In genomic region chr6:87547431-87547830, GRCm38 (mm10) we compare ENCODE assay signal across 22 mouse cellular contexts. TPM values are rescaled to one million over a fixed set of nuclear protein-coding genes. Genes with fewer than 3 reads are reported as not detected.
DNase-seq lines count a peak whose midpoint lies in the region; ATAC-seq and TF ChIP-seq lines count a peak whose summit lies in the region.
"Had no signal": no experiment of that assay in that cellular context is flagged by ENCODE, and none has a peak within 500 bp of the region (broad histone marks: within the 10 kb centered on the region; RNA-seq: fewer than 3 reads in every experiment).

No protein-coding gene starts in this region.

- no peak for TF ChIP-seq CTCF in bone marrow, adult 2 months (IDR thresholded peaks at IDR 0.05; ENCODE audit: control insufficient read depth, insufficient read depth, low read length)

- H3K4me1 ChIP-seq in bone marrow, adult 2 months (ENCODE audit: control insufficient read depth, insufficient read depth, low read length): peaks cover 5% of the 10 kb centered on the region; the same call in 1 of the 2 replicates

- peak; percentile 54 for ATAC-seq in megakaryocyte, adult 5-6 weeks (ENCODE audit: poor library complexity, severe bottlenecking)
- ATAC-seq: hindbrain, embryonic 16.5 days; intestine, postnatal 0 days; liver, embryonic 12.5 days; midbrain, embryonic 13.5 days had no signal

- peak; percentile 68 for DNase-seq in 416B (ENCODE audit: low read depth)
- DNase-seq in CD4-positive, CD25-positive, alpha-beta regulatory T cell, adult 2 months (ENCODE audit: low read depth, low spot score): peak; percentile 62
- no peak for DNase-seq in urinary bladder, postnatal 14 days (ENCODE audit: low spot score)
- DNase-seq in cerebellum, postnatal 4 days (ENCODE audit: low spot score in 2 of 2): no peak
- DNase-seq in right cerebral cortex, postnatal 36 days (ENCODE audit: low spot score in 2 of 2): no peak
- DNase-seq: adrenal gland, postnatal 14 days; cerebellum, adult 8-10 months; gastrocnemius, postnatal 36 days; kidney, postnatal 36 days; lung, adult 18-20 months; lung, postnatal 10 days; right cerebral cortex, postnatal 14 days; spleen, adult 18-20 months had no signal

- H3K27ac ChIP-seq in bone marrow, adult 2 months (ENCODE audit: control insufficient read depth, insufficient read depth, low read depth, low read length, poor library complexity): peak overlapping the region; percentile 46
- H3K27ac ChIP-seq: limb, embryonic 13.5 days; liver, embryonic 12.5 days; midbrain, embryonic 13.5 days had no signal

- no peak for TF ChIP-seq POLR2A in bone marrow, adult 2 months (IDR thresholded peaks at IDR 0.05; ENCODE audit: borderline replicate concordance, control insufficient read depth, low read depth, low read length)

- WGBS in bone marrow, adult 2 months: 23% methylated on average over 4 of the region's 4 CpGs

- H3K4me3 ChIP-seq in bone marrow, adult 2 months (replicated peaks; ENCODE audit: control insufficient read depth, low read depth, low read length): no peak overlapping the region
- H3K4me3 ChIP-seq: forebrain, embryonic 12.5 days; limb, embryonic 13.5 days; liver, embryonic 12.5 days; megakaryocyte, embryonic 14.5 days; midbrain, embryonic 13.5 days had no signal

RNA-seq across cellular contexts. Expression of gene Arhgap25, which starts 14.4 kb away (rescaled TPM):
- 9.9 and 24.4 TPM in 2 replicates for polyA plus RNA-seq in bone marrow, adult 2 months (2011; ENCODE audit: insufficient read depth, insufficient read length, low replicate concordance, missing spikeins)
- total RNA-seq in megakaryocyte, adult 5-6 weeks (2015): 27.9 and 35.5 TPM in 2 replicates
- total RNA-seq in megakaryocyte, adult 5-6 weeks (2017): 74.4 TPM in 2 replicates

RNA-seq across cellular contexts. Expression of gene Prokr1, which starts 43.1 kb away (rescaled TPM):
- polyA plus RNA-seq in bone marrow, adult 2 months (2011; ENCODE audit: insufficient read depth, insufficient read length, low replicate concordance, missing spikeins): 1.6 and 2.0 TPM in 2 replicates
- total RNA-seq in megakaryocyte, adult 5-6 weeks (2015): 0.11 and 0.29 TPM in 2 replicates
- 0.08 and 0.26 TPM in 2 replicates for total RNA-seq in megakaryocyte, adult 5-6 weeks (2017)

Comparison
In these comparisons a context has a peak if more than half of its experiments do, and no peak if none do; other contexts are left out.
1. DNase-seq: peak in 416B (single experiment) and CD4-positive, CD25-positive, alpha-beta regulatory T cell, adult 2 months (single experiment); none in urinary bladder, postnatal 14 days (single experiment), cerebellum, postnatal 4 days (0 of 2) and right cerebral cortex, postnatal 36 days (0 of 2).